Mouse (Mus musculus) Patski (cell line): Measurements from ENCODE around the gene Rbm20. TPM values are rescaled to one million over a fixed set of nuclear protein-coding genes. Genes with fewer than 3 reads are reported as not detected.
A peak's percentile ranks its signal among the peaks of the same experiment; 100 is the strongest.
"Not testable (repeated sequence)": the region's sequence is repeated elsewhere in the genome, so short reads cannot be mapped to it uniquely, and the experiment has no call there.

Source experiments
- ATAC-seq: fragments of 100-300 bp; one replicate; pipeline ENCODE4 v1.8.0; 2021
- CTCF ChIA-PET: fragments of 350-600 bp; sonication (Branson Sonifier 250); formaldehyde crosslinking; loops from one replicate; lab custom pipeline; 2022; ENCODE audit warnings: inconsistent platforms; lab: Charles Lee
- POLR2A ChIA-PET: fragments of 350-600 bp; sonication (Branson Sonifier 250); formaldehyde crosslinking; loops from one replicate; lab custom pipeline; 2022; ENCODE audit warnings: antibody characterized with exemption, inconsistent platforms; lab: Charles Lee
- DNase-seq: peaks from one replicate; pipeline ENCODE4 v3.0.0-alpha.2; 2011; ENCODE audit warnings: low read depth, low spot score
- H3K27me3 ChIP-seq: fragments of 371-371 bp; one replicate; pipeline ENCODE4 v1.5.1; 2021
- CTCF ChIP-seq: fragments of 100-300 bp; IDR thresholded peaks from one replicate; pipeline ENCODE4 v1.5.1; 2021
- in situ Hi-C: fragments of 300-500 bp; cut with MboI; formaldehyde crosslinking; loops from 3 replicates; pipeline ENCODE4 v1.11.1; 2018; ENCODE audit warnings: low pct_unique_long_range_greater_than_20kb, mixed read lengths
- polyA plus RNA-seq: library from polyadenylated mRNA; unstranded; gene quantifications from one replicate; pipeline ENCODE4 v1.2.3, GENCODE M21; 2021

Gene Rbm20
- polyA plus RNA-seq, 1 experiment from 2014 or later, result 0.72 TPM

- POLR2A ChIA-PET, result interaction anchor here (1.4 kb wide), 1 partner anchor 130 kb away, joined by 4 read pairs; no protein-coding TSS in a partner anchor
- no peak for ATAC-seq
- no peak for DNase-seq
- CTCF ChIA-PET, result interaction anchor here (1.0 to 1.6 kb wide), 3 partner anchors 14 to 138 kb away, joined by 4 to 5 read pairs (median 4); no protein-coding TSS in a partner anchor
- no peak for TF ChIP-seq CTCF
- no peaks in the 10 kb centered on the region for H3K27me3 ChIP-seq
- in situ Hi-C loops, result loop anchor here (5.0 kb wide), 1 partner anchor 143 kb away; no protein-coding TSS in a partner anchor
Measured at GRCm38 (mm10) chr19:53904833-53905480, 227.9 kb downstream of the Rbm20 start.

GRCm38 (mm10) chr19:53906033-53906702 lies 229.1 kb downstream of the Rbm20 start:
- DNase-seq (no peak), ATAC-seq (no peak)
- no peaks in the 10 kb centered on the region for H3K27me3 ChIP-seq
- ChIA-PET POLR2A (no interaction called here), CTCF (interaction anchor here (0.9 to 1.0 kb wide), 3 partner anchors 17 to 139 kb away, joined by 3 to 4 read pairs (median 3); no protein-coding TSS in a partner anchor)
- peak; percentile 26 for TF ChIP-seq CTCF
- in situ Hi-C loops, result loop anchor here (5.0 kb wide), 1 partner anchor 144 kb away; no protein-coding TSS in a partner anchor

GRCm38 (mm10) chr19:53906703-53907070 lies 229.6 kb downstream of the Rbm20 start:
- not testable (repeated sequence) for DNase-seq, ATAC-seq, H3K27me3 ChIP-seq
- ChIA-PET POLR2A (interaction anchor here (0.6 to 0.9 kb wide), 4 partner anchors 13 to 723 kb away, joined by 3 to 7 read pairs (median 4); no protein-coding TSS in a partner anchor), CTCF (interaction anchor here (0.9 kb wide), 1 partner anchor 16 kb away, joined by 3 read pairs; no protein-coding TSS in a partner anchor)
- in situ Hi-C loops, result loop anchor here (5.0 kb wide), 1 partner anchor 144 kb away; no protein-coding TSS in a partner anchor

DNA sequence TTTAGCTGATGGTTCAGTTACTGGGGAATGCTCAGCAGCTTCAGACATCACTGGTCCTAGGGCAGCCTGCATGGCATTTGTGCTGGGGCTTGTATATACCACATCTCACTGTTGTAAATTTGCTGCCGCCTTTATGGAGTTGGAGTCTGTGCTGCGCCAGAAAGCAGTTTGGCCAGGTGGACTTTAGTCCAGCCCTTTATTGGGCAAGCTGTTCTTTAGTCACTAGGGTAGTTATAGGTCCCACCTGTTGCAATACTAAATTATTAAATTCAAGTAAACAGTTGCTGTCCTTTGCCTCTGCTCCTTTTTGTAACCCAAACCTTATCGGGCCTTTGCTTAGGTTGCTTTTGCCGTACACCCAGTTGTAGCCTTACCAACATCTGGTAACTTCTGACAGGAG lies 237.8 kb downstream of the Rbm20 start:
- DNase-seq (no peak), ATAC-seq (no peak)
- POLR2A ChIA-PET, result interaction anchor here (1.2 kb wide), 1 partner anchor 95 kb away, joined by 3 read pairs; no protein-coding TSS in a partner anchor
- in situ Hi-C loops, result no loop called here
- no peaks in the 10 kb centered on the region for H3K27me3 ChIP-seq
- CTCF ChIA-PET, result interaction anchor here (0.8 to 1.6 kb wide), 5 partner anchors 10 to 1291 kb away, joined by 3 to 4 read pairs (median 3); no protein-coding TSS in a partner anchor
- TF ChIP-seq CTCF, result no peak

Other genes with a start within 250 kb of the Rbm20 start
- 20.1 TPM for gene Dusp5, start 148.2 kb upstream of the Rbm20 start, polyA plus RNA-seq
- 123 TPM for gene Nutf2-ps1, start 88.2 kb upstream of the Rbm20 start, polyA plus RNA-seq
- gene Smc3, start 76.9 kb upstream of the Rbm20 start, polyA plus RNA-seq, result 60.2 TPM
- gene Pdcd4, start 214.9 kb downstream of the Rbm20 start, polyA plus RNA-seq, result 101 TPM